Mouse (Mus musculus): ENCODE measurements at regions not wholly inside any gene's neighbourhood (a gene's known extent, or its start where the extent isn't known, plus 50 kb on each side); places are given as distances from the start of the nearest gene placed in this dataset.

GRCm38 (mm10) chr1:83505386-83505785 is 97.4 kb upstream of the Sphkap start:
- no peak for TF ChIP-seq CTCF (conservative IDR thresholded peaks at IDR 0.05; ENCODE audit: low read length)
- TF ChIP-seq POU5F1 (IDR thresholded peaks at IDR 0.05; ENCODE audit: borderline replicate concordance, low read length) = no peak
- no peak for TF ChIP-seq NANOG (IDR thresholded peaks at IDR 0.05; ENCODE audit: borderline replicate concordance, low read length)
- no peaks in the 10 kb centered on the region for H3K36me3 ChIP-seq (ENCODE audit: insufficient read depth, low read length)
- H3K27me3 ChIP-seq (ENCODE audit: insufficient read depth, low read length) = no peaks in the 10 kb centered on the region
- no peaks in the 10 kb centered on the region for H3K4me1 ChIP-seq (replicated peaks; ENCODE audit: low read depth, low read length)
- H3K9me3 ChIP-seq (ENCODE audit: low read length) = no peaks in the 10 kb centered on the region
- no peak overlapping the region for H3K4me3 ChIP-seq (replicated peaks; ENCODE audit: low read length)

- TF ChIP-seq POU5F1 (IDR thresholded peaks at IDR 0.05; ENCODE audit: borderline replicate concordance, low read length) = no peak
- no peak for TF ChIP-seq NANOG (IDR thresholded peaks at IDR 0.05; ENCODE audit: borderline replicate concordance, low read length)
- no peak for TF ChIP-seq CTCF (conservative IDR thresholded peaks at IDR 0.05; ENCODE audit: low read length)
Measured at GRCm38 (mm10) chr1:83496888-83497287, 88.9 kb upstream of the Sphkap start.

GRCm38 (mm10) chr1:83496380-83496779 is 88.4 kb upstream of the Sphkap start:
- no peaks in the 10 kb centered on the region for H3K4me1 ChIP-seq (replicated peaks; ENCODE audit: low read depth, low read length)
- no peak for TF ChIP-seq POU5F1 (IDR thresholded peaks at IDR 0.05; ENCODE audit: borderline replicate concordance, low read length)
- no peak for TF ChIP-seq CTCF (conservative IDR thresholded peaks at IDR 0.05; ENCODE audit: low read length)
- no peak for TF ChIP-seq NANOG (IDR thresholded peaks at IDR 0.05; ENCODE audit: borderline replicate concordance, low read length)
- H3K4me3 ChIP-seq (replicated peaks; ENCODE audit: low read length) = no peak overlapping the region
- H3K9me3 ChIP-seq (ENCODE audit: low read length) = no peaks in the 10 kb centered on the region
- no peaks in the 10 kb centered on the region for H3K36me3 ChIP-seq (ENCODE audit: insufficient read depth, low read length)
- no peaks in the 10 kb centered on the region for H3K27me3 ChIP-seq (ENCODE audit: insufficient read depth, low read length)

More at GRCm38 (mm10) chr1:83496888-83497287, 88.9 kb upstream of the Sphkap start:
- Histone ChIP-seq H3K9me3 (ENCODE audit: low read length) (no peaks in the 10 kb centered on the region), H3K4me1 (replicated peaks; ENCODE audit: low read depth, low read length) (no peaks in the 10 kb centered on the region), H3K4me3 (replicated peaks; ENCODE audit: low read length) (no peak overlapping the region), H3K27me3 (ENCODE audit: insufficient read depth, low read length) (no peaks in the 10 kb centered on the region), H3K36me3 (ENCODE audit: insufficient read depth, low read length) (no peaks in the 10 kb centered on the region)

- Histone ChIP-seq H3K4me1 (replicated peaks; ENCODE audit: low read depth, low read length) (no peaks in the 10 kb centered on the region), H3K27me3 (ENCODE audit: insufficient read depth, low read length) (no peaks in the 10 kb centered on the region), H3K4me3 (replicated peaks; ENCODE audit: low read length) (no peak overlapping the region), H3K36me3 (ENCODE audit: insufficient read depth, low read length) (no peaks in the 10 kb centered on the region), H3K9me3 (ENCODE audit: low read length) (no peaks in the 10 kb centered on the region)
- TF ChIP-seq NANOG (IDR thresholded peaks at IDR 0.05; ENCODE audit: borderline replicate concordance, low read length) (no peak), CTCF (conservative IDR thresholded peaks at IDR 0.05; ENCODE audit: low read length) (no peak), POU5F1 (IDR thresholded peaks at IDR 0.05; ENCODE audit: borderline replicate concordance, low read length) (no peak)
Measured at GRCm38 (mm10) chr1:83495022-83495421, 87.0 kb upstream of the Sphkap start.

- no peaks in the 10 kb centered on the region for H3K27me3 ChIP-seq (ENCODE audit: insufficient read depth, low read length)
- H3K9me3 ChIP-seq (ENCODE audit: low read length) = no peaks in the 10 kb centered on the region
- H3K4me3 ChIP-seq (replicated peaks; ENCODE audit: low read length) = no peak overlapping the region
- TF ChIP-seq POU5F1 (IDR thresholded peaks at IDR 0.05; ENCODE audit: borderline replicate concordance, low read length) = no peak
- TF ChIP-seq CTCF (conservative IDR thresholded peaks at IDR 0.05; ENCODE audit: low read length) = no peak
- no peak for TF ChIP-seq NANOG (IDR thresholded peaks at IDR 0.05; ENCODE audit: borderline replicate concordance, low read length)
- no peaks in the 10 kb centered on the region for H3K4me1 ChIP-seq (replicated peaks; ENCODE audit: low read depth, low read length)
- no peaks in the 10 kb centered on the region for H3K36me3 ChIP-seq (ENCODE audit: insufficient read depth, low read length)
Measured at GRCm38 (mm10) chr1:83479111-83479510, 71.1 kb upstream of the Sphkap start.

Data from E14TG2a.4 (cell line).